Mouse (Mus musculus) large intestine, adult 2 months (tissue): ENCODE data around the gene Zfp428. TPM values are rescaled to one million over a fixed set of nuclear protein-coding genes. Genes with fewer than 3 reads are reported as not detected.
"Not testable (repeated sequence)": the region's sequence is repeated elsewhere in the genome, so short reads cannot be mapped to it uniquely, and the experiment has no call there.

Experiments used
- DNase-seq: peaks from one replicate; pipeline ENCODE4 v3.0.0-alpha.2; 2012; ENCODE audit warnings: low read depth, low spot score
- WGBS: fragments of 180-500 bp; shearing (Covaris S2); methylation state at CpG from one replicate; pipeline ENCODE4 v1.1.7; 2018; 5-methylcytosine and 5-hydroxymethylcytosine counted together
- polyA plus RNA-seq: library from polyadenylated mRNA; depleted of rRNA; stranded (reverse); fragments of >200 nt; gene quantifications from 2 replicates; pipeline ENCODE4 v1.2.3, GENCODE M21; 2012

The Zfp428 gene
- polyA plus RNA-seq, 1 experiment, result 7.4 TPM

- 78% methylated on average over 8 of the region's 8 CpGs for WGBS
- not testable (repeated sequence) for DNase-seq
Observed at GRCm38 (mm10) chr7:24516319-24516718, 9.5 kb downstream of the Zfp428 start.

- DNase-seq, result no peak
- 61% methylated on average over 5 of the region's 5 CpGs for WGBS
Observed at GRCm38 (mm10) chr7:24517077-24517476, 10.3 kb downstream of the Zfp428 start.

- DNase-seq, result no peak
- whole genome bisulfite sequencing, result 71% methylated on average over 6 of the region's 6 CpGs
Observed at GRCm38 (mm10) chr7:24517654-24518053, 10.8 kb downstream of the Zfp428 start.

- WGBS, result 50% methylated on average over 3 of the region's 3 CpGs
- no peak for DNase-seq
Observed at GRCm38 (mm10) chr7:24519130-24519529, 12.3 kb downstream of the Zfp428 start.

- not testable (repeated sequence) for DNase-seq
Observed at GRCm38 (mm10) chr7:24520054-24520453, 13.2 kb downstream of the Zfp428 start.

GRCm38 (mm10) chr7:24522805-24523204, 16.0 kb downstream of the Zfp428 start:
- whole genome bisulfite sequencing, result 44% methylated on average over 5 of the region's 5 CpGs
- no peak for DNase-seq

More at GRCm38 (mm10) chr7:24520054-24520453, 13.2 kb downstream of the Zfp428 start:
- 83% methylated on average over 10 of the region's 10 CpGs for WGBS

- no peak for DNase-seq
- 74% methylated on average over 6 of the region's 6 CpGs for WGBS
Observed at GRCm38 (mm10) chr7:24523723-24524122, 16.9 kb downstream of the Zfp428 start.

- DNase-seq, result no peak
- WGBS, result 78% methylated on average over 6 of the region's 6 CpGs
Observed at GRCm38 (mm10) chr7:24524978-24525377, 18.2 kb downstream of the Zfp428 start.

- DNase-seq, result no peak
- WGBS, result 83% methylated on average over 12 of the region's 12 CpGs
Observed at GRCm38 (mm10) chr7:24525686-24526420, 19.0 kb downstream of the Zfp428 start.

GRCm38 (mm10) chr7:24528861-24529260, 22.1 kb downstream of the Zfp428 start:
- 91% methylated on average over 11 of the region's 11 CpGs for WGBS

GRCm38 (mm10) chr7:24529580-24529979, 22.8 kb downstream of the Zfp428 start:
- WGBS, result 27% methylated on average over 11 of the region's 11 CpGs
- DNase-seq, result no peak

More at GRCm38 (mm10) chr7:24528861-24529260, 22.1 kb downstream of the Zfp428 start:
- no peak for DNase-seq

GRCm38 (mm10) chr7:24530062-24530931, 23.5 kb downstream of the Zfp428 start, which contains the start of gene Irgq:
TSS of gene Irgq (plus strand) at chr7:24530689.
- DNase-seq, result peak; percentile 100
- WGBS, result under 1% methylated on average over 44 of the region's 44 CpGs

- no peak for DNase-seq
- under 1% methylated on average over 43 of the region's 43 CpGs for WGBS
Observed at GRCm38 (mm10) chr7:24531211-24531971, 24.6 kb downstream of the Zfp428 start.

GRCm38 (mm10) chr7:24533031-24533571, 26.3 kb downstream of the Zfp428 start:
- WGBS, result 94% methylated on average over 28 of the region's 28 CpGs
- no peak for DNase-seq

- 82% methylated on average over 42 of the region's 42 CpGs for WGBS
- no peak for DNase-seq
Observed at GRCm38 (mm10) chr7:24533806-24534205, 27.0 kb downstream of the Zfp428 start.

GRCm38 (mm10) chr7:24534301-24534700, 27.5 kb downstream of the Zfp428 start:
- no peak for DNase-seq
- 81% methylated on average over 19 of the region's 19 CpGs for WGBS

- no peak for DNase-seq
- 81% methylated on average over 4 of the region's 4 CpGs for WGBS
Observed at GRCm38 (mm10) chr7:24537081-24537480, 30.3 kb downstream of the Zfp428 start.

- no peak for DNase-seq
- 69% methylated on average over 5 of the region's 5 CpGs for WGBS
Observed at GRCm38 (mm10) chr7:24537591-24537990, 30.8 kb downstream of the Zfp428 start.

- 31% methylated on average over 5 of the region's 5 CpGs for whole genome bisulfite sequencing
- no peak for DNase-seq
Observed at GRCm38 (mm10) chr7:24538154-24538553, 31.3 kb downstream of the Zfp428 start.
